8 mouse cellular contexts compared by ENCODE assay signal in genomic region chr19:7528639-7529428, GRCm38 (mm10). TPM values are rescaled to one million over a fixed set of nuclear protein-coding genes. Genes with fewer than 3 reads are reported as not detected.
A peak's percentile ranks its signal among the peaks of the same experiment; 100 is the strongest.
DNase-seq lines count a peak whose midpoint lies in the region; ATAC-seq and TF ChIP-seq lines count a peak whose summit lies in the region.

No protein-coding gene starts in this region.

- H3K9me3 ChIP-seq in forebrain, embryonic 16.5 days (ENCODE audit: control insufficient read depth, low read length) = no peaks in the 10 kb centered on the region
- H3K9me3 ChIP-seq in hindbrain, postnatal 0 days (ENCODE audit: low read length) = no peaks in the 10 kb centered on the region

- no peaks in the 10 kb centered on the region for H3K27me3 ChIP-seq in forebrain, embryonic 16.5 days (replicated peaks; ENCODE audit: control insufficient read depth, insufficient read depth, low read length)
- H3K27me3 ChIP-seq in hindbrain, postnatal 0 days (ENCODE audit: insufficient read depth, low read length) = no peaks in the 10 kb centered on the region

- peak; percentile 76; the same call in 1 of the 2 replicates for ATAC-seq in forebrain, embryonic 16.5 days
- ATAC-seq in hindbrain, postnatal 0 days = peak; percentile 84
- ATAC-seq in megakaryocyte-erythroid progenitor cell, adult 5-6 weeks (replicated peaks; ENCODE audit: low FRiP score, low TSS enrichment, poor library complexity, severe bottlenecking) = peak; percentile 75

- H3K4me1 ChIP-seq in forebrain, embryonic 16.5 days (replicated peaks; ENCODE audit: control insufficient read depth, insufficient read depth, low read length) = no peaks in the 10 kb centered on the region
- no peaks in the 10 kb centered on the region for H3K4me1 ChIP-seq in hindbrain, postnatal 0 days (ENCODE audit: insufficient read depth, low read length)

- TF ChIP-seq CTCF in hindbrain, postnatal 0 days (IDR thresholded peaks at IDR 0.05; ENCODE audit: low read depth) = peak; percentile 85
- TF ChIP-seq CTCF in left cerebral cortex, adult 2 months (IDR thresholded peaks at IDR 0.05) = peak; percentile 86

- H3K4me2 ChIP-seq in forebrain, embryonic 16.5 days (ENCODE audit: low read length) = no peak overlapping the region
- no peak overlapping the region for H3K4me2 ChIP-seq in hindbrain, postnatal 0 days (ENCODE audit: low read depth, low read length)

- H3K36me3 ChIP-seq in forebrain, embryonic 16.5 days (ENCODE audit: control insufficient read depth, insufficient read depth) = peaks cover 11% of the 10 kb centered on the region
- peaks cover 21% of the 10 kb centered on the region; the same call in 1 of the 2 replicates for H3K36me3 ChIP-seq in hindbrain, postnatal 0 days (ENCODE audit: insufficient read depth, low read length)

- H3K9ac ChIP-seq in forebrain, embryonic 16.5 days (replicated peaks; ENCODE audit: low read depth, low read length) = no peak overlapping the region
- no peak overlapping the region for H3K9ac ChIP-seq in hindbrain, postnatal 0 days (replicated peaks; ENCODE audit: low read length)

- intact Hi-C loops in left cerebral cortex, adult 2 months (cut with DNase I) = loop anchor here (1.0 kb wide), 2 partner anchors 66 to 88 kb away; no protein-coding TSS in a partner anchor

- H3K4me3 ChIP-seq in forebrain, embryonic 16.5 days (replicated peaks; ENCODE audit: low read length) = no peak overlapping the region
- no peak overlapping the region for H3K4me3 ChIP-seq in hindbrain, postnatal 0 days (ENCODE audit: low read length)
- no peak overlapping the region for H3K4me3 ChIP-seq in left cerebral cortex, adult 2 months

- peak; percentile 35 to 82 for DNase-seq in adrenal gland, adult (ENCODE audit: inconsistent age in 2 of 2, low spot score in 1 of 2)
- DNase-seq in adrenal gland, adult 8-10 months = no peak
- peak; percentile 59 for DNase-seq in c-Kit-positive CD71-positive TER-119-positive erythroid progenitor cells, embryonic 14.5 days (ENCODE audit: low spot score)
- DNase-seq in hindbrain, postnatal 0 days (ENCODE audit: low spot score) = peak; percentile 87
- peak; percentile 57 to 75 for DNase-seq in left cerebral cortex, adult 2 months (ENCODE audit: extremely low spot score in 1 of 2, low spot score in 2 of 2)
- DNase-seq in right cerebral cortex, postnatal 36 days (ENCODE audit: low spot score in 2 of 2) = peak; percentile 29 to 32

- WGBS in forebrain, embryonic 16.5 days = 55% methylated on average over 7 of the region's 7 CpGs
- 51% methylated on average over 7 of the region's 7 CpGs for WGBS in hindbrain, postnatal 0 days

- no peak overlapping the region for H3K27ac ChIP-seq in forebrain, embryonic 16.5 days (ENCODE audit: low read length)
- no peak overlapping the region for H3K27ac ChIP-seq in hindbrain, postnatal 0 days
- H3K27ac ChIP-seq in left cerebral cortex, adult 2 months = no peak overlapping the region; the same call in 1 of the 2 replicates

RNA-seq across cellular contexts. Expression of gene Pla2g16, which starts 28.4 kb away (rescaled TPM):
- total RNA-seq in adrenal gland, adult 8-10 months (2022) = 10 to 100 TPM; 50.3 to 83.3 (median 57.3) TPM
- polyA plus RNA-seq in forebrain, embryonic 16.5 days (2015; fragmentation: Nextera tagmentation; extraction: Ambion mirVana) = 3.3 and 4.5 TPM in 2 replicates
- total RNA-seq in hindbrain, postnatal 0 days (2014; rRNA removed) = 5.6 and 9.1 TPM in 2 replicates
- 12.3 and 12.7 TPM in 2 replicates for polyA plus RNA-seq in hindbrain, postnatal 0 days (2015; fragmentation: Nextera tagmentation; extraction: Ambion mirVana)
- total RNA-seq in left cerebral cortex, adult 2 months (2021) = 10 to 100 TPM; 26.8 to 30.8 TPM
- total RNA-seq in megakaryocyte-erythroid progenitor cell, adult 5-6 weeks (2014; fragmentation: Nextera tagmentation) = 29.6 and 32.5 TPM in 2 replicates
- total RNA-seq in megakaryocyte-erythroid progenitor cell, adult 5-6 weeks (2017) = 25.6 and 37.9 TPM in 2 replicates

RNA-seq across cellular contexts. Expression of gene Atl3, which starts 35.0 kb away (rescaled TPM):
- 100 to 1,000 TPM; 126 to 140 (median 136) TPM for total RNA-seq in adrenal gland, adult 8-10 months (2022)
- 6.7 and 7.7 TPM in 2 replicates for polyA plus RNA-seq in forebrain, embryonic 16.5 days (2015; fragmentation: Nextera tagmentation; extraction: Ambion mirVana)
- 7.2 and 11.1 TPM in 2 replicates for total RNA-seq in hindbrain, postnatal 0 days (2014; rRNA removed)
- polyA plus RNA-seq in hindbrain, postnatal 0 days (2015; fragmentation: Nextera tagmentation; extraction: Ambion mirVana) = 5.4 and 6.0 TPM in 2 replicates
- 10 to 100 TPM; 21.8 to 23.6 TPM for total RNA-seq in left cerebral cortex, adult 2 months (2021)
- total RNA-seq in megakaryocyte-erythroid progenitor cell, adult 5-6 weeks (2014; fragmentation: Nextera tagmentation) = 59.2 and 60.3 TPM in 2 replicates
- 73.8 and 99.0 TPM in 2 replicates for total RNA-seq in megakaryocyte-erythroid progenitor cell, adult 5-6 weeks (2017)

RNA-seq across cellular contexts. Expression of gene Rtn3, which starts 45.8 kb away (rescaled TPM):
- 100 to 1,000 TPM; 117 to 159 (median 137) TPM for total RNA-seq in adrenal gland, adult 8-10 months (2022)
- 550 and 563 TPM in 2 replicates for polyA plus RNA-seq in forebrain, embryonic 16.5 days (2015; fragmentation: Nextera tagmentation; extraction: Ambion mirVana)
- total RNA-seq in hindbrain, postnatal 0 days (2014; rRNA removed) = 366 and 402 TPM in 2 replicates
- 672 and 704 TPM in 2 replicates for polyA plus RNA-seq in hindbrain, postnatal 0 days (2015; fragmentation: Nextera tagmentation; extraction: Ambion mirVana)
- 100 to 1,000 TPM; 792 to 823 TPM for total RNA-seq in left cerebral cortex, adult 2 months (2021)
- 79.7 and 98.2 TPM in 2 replicates for total RNA-seq in megakaryocyte-erythroid progenitor cell, adult 5-6 weeks (2014; fragmentation: Nextera tagmentation)
- total RNA-seq in megakaryocyte-erythroid progenitor cell, adult 5-6 weeks (2017) = 54.8 and 58.5 TPM in 2 replicates
